Mouse (Mus musculus): ENCODE measurements around the gene Gad2. TPM values are rescaled to one million over a fixed set of nuclear protein-coding genes. Genes with fewer than 3 reads are reported as not detected.

The Gad2 gene
- 0.01 TPM in 1 of 2 replicates, not detected in the other for polyA plus RNA-seq (2012; rRNA removed; ENCODE audit: low replicate concordance)

GRCm38 (mm10) chr2:22621828-22622731, at the start of gene Gad2:
Gad2 (plus strand) TSS chr2:22622205.

Other genes with a start within 250 kb of the Gad2 start
- gene Apbb1ip, start 151.9 kb downstream of the Gad2 start, polyA plus RNA-seq (2012; rRNA removed; ENCODE audit: low replicate concordance) = 10.1 and 14.7 TPM in 2 replicates

All from subcutaneous adipose tissue, adult 2 months (tissue).